Mouse (Mus musculus) lung, postnatal 0 days (tissue): ENCODE data around the gene Vim. TPM values are rescaled to one million over a fixed set of nuclear protein-coding genes. Genes with fewer than 3 reads are reported as not detected.

Experiments
- ATAC-seq: fragments of 200-750 bp; cut with Nextera tagmentation; 2 replicates; pipeline ENCODE4 v1.8.0; 2017; ENCODE audit warnings: moderate library complexity
- DNase-seq: peaks from one replicate; pipeline ENCODE4 v3.0.0-alpha.2; 2016; ENCODE audit warnings: low spot score
- H3K27ac ChIP-seq: fragments of 300-500 bp; sonication (generic); 2 replicates; pipeline ENCODE4 v1.5.1; 2014; ENCODE audit warnings: antibody characterized with exemption, mild to moderate bottlenecking, low read length, mixed read lengths
- H3K27me3 ChIP-seq: fragments of 300-500 bp; sonication (generic); replicated peaks from 2 replicates; pipeline ENCODE4 v1.6.1; 2014; ENCODE audit warnings: low read length, mixed read lengths; ENCODE audit not compliant: insufficient read depth
- H3K36me3 ChIP-seq: fragments of 300-500 bp; sonication (generic); 2 replicates; pipeline ENCODE4 v1.6.1; 2014; ENCODE audit warnings: low read length, mixed read lengths; ENCODE audit not compliant: insufficient read depth
- H3K4me1 ChIP-seq: fragments of 300-500 bp; sonication (generic); 2 replicates; pipeline ENCODE4 v1.6.1; 2014; ENCODE audit warnings: antibody characterized with exemption, low read depth, low read length, mixed read lengths; ENCODE audit not compliant: insufficient read depth
- H3K4me2 ChIP-seq: fragments of 300-500 bp; sonication (generic); replicated peaks from 2 replicates; pipeline ENCODE4 v1.6.1; 2014; ENCODE audit warnings: low read depth, mild to moderate bottlenecking, low read length, moderate library complexity, mixed read lengths
- H3K4me3 ChIP-seq: fragments of 300-500 bp; sonication (generic); 2 replicates; pipeline ENCODE4 v1.5.1; 2014; ENCODE audit warnings: low read depth, low read length
- H3K9ac ChIP-seq: fragments of 300-500 bp; sonication (generic); replicated peaks from 2 replicates; pipeline ENCODE4 v1.6.1; 2014; ENCODE audit warnings: low read depth, mild to moderate bottlenecking
- H3K9me3 ChIP-seq: fragments of 300-500 bp; sonication (generic); 2 replicates; pipeline ENCODE4 v1.6.1; 2016; ENCODE audit warnings: low read length, mixed read lengths
- CTCF ChIP-seq: IDR thresholded peaks from 2 replicates; pipeline ENCODE4 v1.5.1; 2016; ENCODE audit warnings: antibody characterized with exemption, mild to moderate bottlenecking
- EP300 ChIP-seq: IDR thresholded peaks from 2 replicates; pipeline ENCODE4 v1.6.1; 2016; ENCODE audit warnings: antibody characterized with exemption, mild to moderate bottlenecking, control low read depth
- WGBS: fragments of 180-500 bp; shearing (Covaris S2); extraction: QIAGEN DNeasy Blood & Tissue Kit; methylation state at CpG from one replicate; pipeline ENCODE4 v1.1.7; 2014; 5-methylcytosine and 5-hydroxymethylcytosine counted together
- polyA plus RNA-seq: library from polyadenylated mRNA; unstranded; fragments of >200 nt; fragmentation: Nextera tagmentation; extraction: Ambion mirVana; gene quantifications from 2 replicates; pipeline ENCODE4 v1.2.1, GENCODE M21; 2015

The Vim gene
- polyA plus RNA-seq, 1 experiment from 2014 or later, result 1,145 TPM

GRCm38 (mm10) chr2:13574066-13574800, 506 bp downstream of the Vim start:
- TF ChIP-seq EP300, result peak; percentile 55; the same call in 1 of the 2 replicates
- TF ChIP-seq CTCF, result peak; percentile 39
- Histone ChIP-seq H3K9me3 (no peaks in the 10 kb centered on the region), H3K9ac (peak overlapping the region; percentile 62), H3K27me3 (no peaks in the 10 kb centered on the region), H3K4me2 (peak overlapping the region; percentile 68), H3K27ac (peak overlapping the region; percentile 85), H3K4me3 (peak overlapping the region; percentile 62), H3K36me3 (peaks cover 3% of the 10 kb centered on the region; the same call in 1 of the 2 replicates), H3K4me1 (no peaks in the 10 kb centered on the region; the same call in 1 of the 2 replicates)
- DNase-seq, result peak; percentile 94
- under 1% methylated on average over 46 of the region's 46 CpGs for WGBS
- ATAC-seq, result peak; percentile 88

- Histone ChIP-seq H3K27ac (peak overlapping the region; percentile 85), H3K9ac (peak overlapping the region; percentile 62), H3K36me3 (peaks cover 8% of the 10 kb centered on the region; the same call in 1 of the 2 replicates), H3K9me3 (no peaks in the 10 kb centered on the region), H3K4me3 (peak overlapping the region; percentile 62), H3K27me3 (no peaks in the 10 kb centered on the region), H3K4me2 (peak overlapping the region; percentile 68), H3K4me1 (no peaks in the 10 kb centered on the region; the same call in 1 of the 2 replicates)
- no peak for TF ChIP-seq CTCF
- TF ChIP-seq EP300, result no peak
- WGBS, result 0% methylated on average over 21 of the region's 21 CpGs
- DNase-seq (peak; percentile 69), ATAC-seq (peak; percentile 30)
These were observed 1.0 kb downstream of the Vim start for GRCm38 (mm10) chr2:13574801-13575150.

GRCm38 (mm10) chr2:13575287-13575801, 1.6 kb downstream of the Vim start:
- TF ChIP-seq CTCF (peak; percentile 74), EP300 (0 out of 2 replicates have a peak, but pooled peaks have one; percentile 42)
- Histone ChIP-seq H3K27me3 (no peaks in the 10 kb centered on the region), H3K36me3 (peaks cover 8% of the 10 kb centered on the region; the same call in 1 of the 2 replicates), H3K4me1 (no peaks in the 10 kb centered on the region; the same call in 1 of the 2 replicates), H3K9ac (peak overlapping the region; percentile 62), H3K27ac (peak overlapping the region; percentile 85), H3K9me3 (no peaks in the 10 kb centered on the region), H3K4me2 (peak overlapping the region; percentile 68), H3K4me3 (peak overlapping the region; percentile 62)
- DNase-seq (peak; percentile 83), ATAC-seq (no peak)
- WGBS, result 1% methylated on average over 13 of the region's 13 CpGs

GRCm38 (mm10) chr2:13575926-13576325, 2.2 kb downstream of the Vim start:
- Histone ChIP-seq H3K4me2 (peak overlapping the region; percentile 68), H3K9me3 (no peaks in the 10 kb centered on the region), H3K4me1 (no peaks in the 10 kb centered on the region; the same call in 1 of the 2 replicates), H3K36me3 (peaks cover 8% of the 10 kb centered on the region; the same call in 1 of the 2 replicates), H3K27me3 (no peaks in the 10 kb centered on the region), H3K4me3 (peak overlapping the region; percentile 62), H3K9ac (peak overlapping the region; percentile 62), H3K27ac (peak overlapping the region; percentile 85)
- no peak for ATAC-seq
- TF ChIP-seq EP300 (no peak), CTCF (no peak)
- WGBS, result 3% methylated on average over 6 of the region's 6 CpGs
- DNase-seq, result peak; percentile 72

GRCm38 (mm10) chr2:13577399-13577798, 3.7 kb downstream of the Vim start:
- no peak overlapping the region for H3K9ac ChIP-seq
- H3K4me2 ChIP-seq, result peak overlapping the region; percentile 20; the same call in 1 of the 2 replicates
- ATAC-seq (no peak), DNase-seq (no peak)
- TF ChIP-seq EP300 (no peak), CTCF (peak; percentile 34)
- H3K4me1 ChIP-seq, result no peaks in the 10 kb centered on the region; the same call in 1 of the 2 replicates
- H3K27me3 ChIP-seq, result no peaks in the 10 kb centered on the region
- no peak overlapping the region for H3K27ac ChIP-seq
- no peaks in the 10 kb centered on the region for H3K9me3 ChIP-seq
- H3K4me3 ChIP-seq, result no peak overlapping the region; the same call in 1 of the 2 replicates
- H3K36me3 ChIP-seq, result peaks cover 11% of the 10 kb centered on the region; the same call in 1 of the 2 replicates
- WGBS, result 78% methylated on average over 1 of the region's 1 CpGs

GRCm38 (mm10) chr2:13578473-13579152, 4.9 kb downstream of the Vim start:
- ATAC-seq, result no peak
- Histone ChIP-seq H3K9me3 (no peaks in the 10 kb centered on the region), H3K4me2 (peak overlapping the region; percentile 19; the same call in 1 of the 2 replicates), H3K4me1 (no peaks in the 10 kb centered on the region; the same call in 1 of the 2 replicates), H3K4me3 (0 out of 2 replicates have a peak overlapping the region, but pooled peaks have one; percentile 8), H3K9ac (no peak overlapping the region), H3K27ac (no peak overlapping the region), H3K27me3 (no peaks in the 10 kb centered on the region), H3K36me3 (peaks cover 14% of the 10 kb centered on the region; the same call in 1 of the 2 replicates)
- DNase-seq, result peak; percentile 49
- 70% methylated on average over 14 of the region's 14 CpGs for WGBS
- no peak for TF ChIP-seq EP300
- TF ChIP-seq CTCF, result peak; percentile 52
